Mouse (Mus musculus): ENCODE results near the gene Ptpa. TPM values are rescaled to one million over a fixed set of nuclear protein-coding genes. Genes with fewer than 3 reads are reported as not detected.
A peak's percentile ranks its signal among the peaks of the same experiment; 100 is the strongest.

Ptpa gene
- total and polyA plus RNA-seq, 2 experiments from 2014 or later: 92.4 to 109 TPM

DNA sequence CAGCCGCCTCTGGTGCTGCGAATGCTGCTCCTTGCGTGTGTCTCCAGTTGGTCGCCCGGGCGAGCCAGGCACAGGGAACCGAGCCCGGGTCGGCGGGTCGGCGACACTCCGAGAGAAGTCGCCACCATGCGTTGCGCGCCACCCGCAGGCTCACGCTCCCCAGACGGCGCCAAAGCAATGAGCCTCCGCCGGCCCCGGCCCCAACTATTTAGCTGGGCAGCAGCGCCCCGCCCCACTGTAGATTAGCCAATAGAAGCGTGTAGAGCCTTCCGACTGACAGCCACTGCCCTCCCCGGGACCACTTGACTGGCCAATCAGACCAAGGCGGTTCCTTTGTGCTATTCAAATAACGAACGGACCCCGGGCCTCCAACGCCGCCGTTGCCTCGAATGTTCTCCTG, 58.2 kb downstream of the Ptpa start, which contains the start of gene Ier5l:
TSS of gene Ier5l (minus strand) at position 181 of the 400 bp plus-strand sequence.
- H3K36me3 ChIP-seq (replicated peaks; ENCODE audit: control insufficient read depth, insufficient read depth, low read length): no peaks in the 10 kb centered on the region
- 1% methylated on average over 37 of the region's 37 CpGs for WGBS
- peak within 1 kb of the TSS; percentile 85 for H3K4me3 ChIP-seq (ENCODE audit: low read depth, low read length)
- DNase-seq (ENCODE audit: low spot score): peak; percentile 93
- no peaks in the 10 kb centered on the region for H3K27me3 ChIP-seq (ENCODE audit: control insufficient read depth, insufficient read depth, low read length)
- H3K27ac ChIP-seq (ENCODE audit: low read depth): peak within 1 kb of the TSS; percentile 91
- peak; percentile 85 for ATAC-seq (ENCODE audit: insufficient read depth, low read depth)
- H3K9ac ChIP-seq (replicated peaks; ENCODE audit: low read depth, low read length): peak within 1 kb of the TSS; percentile 89
- peaks cover 10% of the 10 kb centered on the region for H3K4me1 ChIP-seq (ENCODE audit: control insufficient read depth, insufficient read depth)
- no peaks in the 10 kb centered on the region for H3K9me3 ChIP-seq (replicated peaks; ENCODE audit: control insufficient read depth, low read length)
- peak within 1 kb of the TSS; percentile 96 for H3K4me2 ChIP-seq (ENCODE audit: low read depth, low read length)
- no peak for TF ChIP-seq EP300 (IDR thresholded peaks at IDR 0.05; ENCODE audit: low read depth)
- no peak for TF ChIP-seq CTCF (IDR thresholded peaks at IDR 0.05; ENCODE audit: low read depth)

DNA sequence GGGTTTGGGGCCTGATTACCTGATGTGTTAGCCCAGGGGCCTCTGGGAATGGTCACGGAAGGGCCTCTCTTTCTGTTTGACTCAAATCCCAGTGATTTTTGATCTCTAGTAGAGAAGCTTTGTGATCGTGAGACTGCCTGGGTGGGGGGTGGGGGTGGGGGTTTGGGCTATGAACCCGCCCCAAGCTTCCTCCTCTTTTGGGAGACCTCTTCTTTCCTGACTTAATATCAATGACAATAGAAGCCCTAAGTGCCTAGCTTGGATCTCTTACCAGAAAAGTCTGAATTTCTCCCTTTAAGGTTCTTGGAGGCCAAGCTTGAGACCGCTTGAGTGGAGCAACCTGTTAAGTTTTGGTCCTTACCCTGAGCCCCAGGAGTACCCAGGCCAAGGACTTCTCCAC, 58.9 kb downstream of the Ptpa start:
- no peak overlapping the region for H3K27ac ChIP-seq (ENCODE audit: low read depth)
- DNase-seq (ENCODE audit: low spot score) (no peak), ATAC-seq (ENCODE audit: insufficient read depth, low read depth) (no peak)
- H3K9ac ChIP-seq (replicated peaks; ENCODE audit: low read depth, low read length): 0 out of 2 replicates have a peak overlapping the region, but pooled peaks have one; percentile 9
- no peaks in the 10 kb centered on the region for H3K36me3 ChIP-seq (replicated peaks; ENCODE audit: control insufficient read depth, insufficient read depth, low read length)
- 35% methylated on average over 4 of the region's 4 CpGs for WGBS
- no peaks in the 10 kb centered on the region for H3K9me3 ChIP-seq (replicated peaks; ENCODE audit: control insufficient read depth, low read length)
- H3K27me3 ChIP-seq (ENCODE audit: control insufficient read depth, insufficient read depth, low read length): no peaks in the 10 kb centered on the region
- H3K4me3 ChIP-seq (ENCODE audit: low read depth, low read length): peak overlapping the region; percentile 85
- peaks cover 10% of the 10 kb centered on the region for H3K4me1 ChIP-seq (ENCODE audit: control insufficient read depth, insufficient read depth)
- H3K4me2 ChIP-seq (ENCODE audit: low read depth, low read length): peak overlapping the region; percentile 96
- TF ChIP-seq EP300 (IDR thresholded peaks at IDR 0.05; ENCODE audit: low read depth) (no peak), CTCF (IDR thresholded peaks at IDR 0.05; ENCODE audit: low read depth) (no peak)

DNA sequence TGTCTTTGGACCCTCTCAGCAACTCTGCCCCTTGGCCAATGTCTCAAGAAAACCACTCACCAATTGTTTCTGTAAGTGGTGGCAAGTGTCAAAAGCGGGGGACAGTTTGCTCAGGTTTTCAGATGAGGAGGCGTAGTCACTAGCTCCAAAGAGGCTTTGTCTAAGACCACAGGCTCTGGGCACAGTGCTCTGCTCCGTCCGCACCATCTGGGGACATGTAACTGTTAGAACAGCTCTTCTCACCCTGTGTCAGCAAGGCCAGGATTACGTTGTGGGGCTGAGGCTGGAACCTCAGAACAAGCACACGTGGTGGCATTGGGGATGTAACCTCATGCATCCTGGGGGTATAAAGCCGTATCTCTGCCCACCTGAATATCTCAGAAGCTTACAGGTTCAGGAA, 59.6 kb downstream of the Ptpa start:
- H3K9ac ChIP-seq (replicated peaks; ENCODE audit: low read depth, low read length): no peak overlapping the region
- no peaks in the 10 kb centered on the region for H3K27me3 ChIP-seq (ENCODE audit: control insufficient read depth, insufficient read depth, low read length)
- no peak overlapping the region for H3K4me3 ChIP-seq (ENCODE audit: low read depth, low read length)
- WGBS: 87% methylated on average over 7 of the region's 7 CpGs
- DNase-seq (ENCODE audit: low spot score) (no peak), ATAC-seq (ENCODE audit: insufficient read depth, low read depth) (no peak)
- TF ChIP-seq EP300 (IDR thresholded peaks at IDR 0.05; ENCODE audit: low read depth): no peak
- H3K9me3 ChIP-seq (replicated peaks; ENCODE audit: control insufficient read depth, low read length): no peaks in the 10 kb centered on the region
- no peaks in the 10 kb centered on the region for H3K36me3 ChIP-seq (replicated peaks; ENCODE audit: control insufficient read depth, insufficient read depth, low read length)
- peaks cover 10% of the 10 kb centered on the region for H3K4me1 ChIP-seq (ENCODE audit: control insufficient read depth, insufficient read depth)
- no peak overlapping the region for H3K4me2 ChIP-seq (ENCODE audit: low read depth, low read length)
- H3K27ac ChIP-seq (ENCODE audit: low read depth): no peak overlapping the region

DNA sequence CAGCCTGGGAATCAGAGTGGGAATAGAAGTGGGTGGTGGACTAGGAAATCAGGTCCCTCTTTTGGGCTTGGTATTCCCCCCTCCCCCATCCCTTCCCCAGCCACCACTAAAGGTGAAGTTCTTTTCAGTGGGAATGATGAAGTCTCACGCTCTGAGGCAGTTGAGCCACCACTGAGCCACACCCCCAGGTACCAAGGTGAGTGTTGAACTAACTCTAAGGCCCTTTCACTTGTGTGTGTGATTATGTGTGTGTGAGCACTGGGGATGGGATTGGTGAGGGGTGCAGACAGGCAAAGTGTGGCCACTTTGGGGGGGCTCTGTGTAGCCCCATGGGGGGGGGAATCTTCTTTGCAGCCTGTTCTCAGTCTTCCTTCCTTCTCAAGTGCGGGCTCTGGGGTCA, 60.4 kb downstream of the Ptpa start:
- H3K9me3 ChIP-seq (replicated peaks; ENCODE audit: control insufficient read depth, low read length): no peaks in the 10 kb centered on the region
- TF ChIP-seq EP300 (IDR thresholded peaks at IDR 0.05; ENCODE audit: low read depth) (no peak), CTCF (IDR thresholded peaks at IDR 0.05; ENCODE audit: low read depth) (no peak)
- peaks cover 6% of the 10 kb centered on the region for H3K4me1 ChIP-seq (ENCODE audit: control insufficient read depth, insufficient read depth)
- DNase-seq (ENCODE audit: low spot score): no peak
- no peak for ATAC-seq (ENCODE audit: insufficient read depth, low read depth)
- H3K27ac ChIP-seq (ENCODE audit: low read depth): no peak overlapping the region
- H3K4me3 ChIP-seq (ENCODE audit: low read depth, low read length): no peak overlapping the region
- H3K27me3 ChIP-seq (ENCODE audit: control insufficient read depth, insufficient read depth, low read length): no peaks in the 10 kb centered on the region
- 83% methylated on average over 2 of the region's 2 CpGs for WGBS
- H3K36me3 ChIP-seq (replicated peaks; ENCODE audit: control insufficient read depth, insufficient read depth, low read length): no peaks in the 10 kb centered on the region
- H3K4me2 ChIP-seq (ENCODE audit: low read depth, low read length): no peak overlapping the region
- no peak overlapping the region for H3K9ac ChIP-seq (replicated peaks; ENCODE audit: low read depth, low read length)

DNA sequence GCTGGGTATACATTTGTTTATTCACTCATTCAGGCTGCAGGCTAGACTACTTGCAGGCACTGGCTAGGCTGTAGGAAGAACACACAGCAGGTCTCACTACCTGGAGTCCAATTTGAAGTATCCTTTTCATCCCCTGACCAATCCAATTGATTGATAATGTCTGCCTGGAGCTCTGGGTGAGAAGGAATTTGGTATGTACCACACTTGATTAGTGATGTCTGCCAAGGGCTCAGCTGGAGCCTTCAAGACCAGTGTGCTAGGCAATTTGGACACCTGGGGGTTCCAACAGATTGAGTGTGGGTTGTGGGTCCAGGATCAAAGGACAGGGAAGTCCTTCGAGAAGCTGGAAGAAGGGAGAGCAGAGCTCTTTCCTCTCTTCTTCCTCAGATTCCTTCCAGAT, 62.7 kb downstream of the Ptpa start:
- no peaks in the 10 kb centered on the region for H3K27me3 ChIP-seq (ENCODE audit: control insufficient read depth, insufficient read depth, low read length)
- no peak overlapping the region for H3K4me3 ChIP-seq (ENCODE audit: low read depth, low read length)
- no peak overlapping the region for H3K9ac ChIP-seq (replicated peaks; ENCODE audit: low read depth, low read length)
- TF ChIP-seq EP300 (IDR thresholded peaks at IDR 0.05; ENCODE audit: low read depth) (no peak), CTCF (IDR thresholded peaks at IDR 0.05; ENCODE audit: low read depth) (no peak)
- peaks cover 5% of the 10 kb centered on the region for H3K4me1 ChIP-seq (ENCODE audit: control insufficient read depth, insufficient read depth)
- no peaks in the 10 kb centered on the region for H3K9me3 ChIP-seq (replicated peaks; ENCODE audit: control insufficient read depth, low read length)
- H3K4me2 ChIP-seq (ENCODE audit: low read depth, low read length): no peak overlapping the region
- ATAC-seq (ENCODE audit: insufficient read depth, low read depth): no peak
- 68% methylated on average over 1 of the region's 1 CpGs for WGBS
- H3K27ac ChIP-seq (ENCODE audit: low read depth): no peak overlapping the region
- no peaks in the 10 kb centered on the region for H3K36me3 ChIP-seq (replicated peaks; ENCODE audit: control insufficient read depth, insufficient read depth, low read length)
- no peak for DNase-seq (ENCODE audit: low spot score)

DNA sequence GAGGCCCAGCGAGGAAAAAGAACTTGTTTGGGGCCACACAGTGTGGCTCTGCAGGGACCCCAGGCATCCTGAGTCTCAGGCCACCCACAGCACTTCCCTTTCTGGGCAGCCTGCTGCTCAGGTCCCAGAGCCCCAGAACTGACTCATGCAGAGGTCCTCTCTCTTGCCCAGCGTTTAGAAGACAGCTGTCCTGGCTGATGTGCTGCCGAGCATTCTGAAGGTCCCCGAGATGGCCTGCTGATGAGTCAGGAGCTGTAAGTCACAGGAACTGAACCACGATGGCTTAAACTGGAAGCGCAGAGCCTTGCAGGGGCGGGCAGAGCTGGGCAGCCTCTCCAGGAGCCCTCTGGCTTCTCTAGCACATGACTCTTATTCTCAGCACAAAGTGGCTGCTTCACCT, 71.8 kb downstream of the Ptpa start:
- 0 out of 2 replicates have a peak overlapping the region, but pooled peaks have one; percentile 15 for H3K27ac ChIP-seq (ENCODE audit: low read depth)
- H3K36me3 ChIP-seq (replicated peaks; ENCODE audit: control insufficient read depth, insufficient read depth, low read length): no peaks in the 10 kb centered on the region
- WGBS: 20% methylated on average over 7 of the region's 7 CpGs
- H3K4me2 ChIP-seq (ENCODE audit: low read depth, low read length): no peak overlapping the region
- H3K4me1 ChIP-seq (ENCODE audit: control insufficient read depth, insufficient read depth): no peaks in the 10 kb centered on the region
- ATAC-seq (ENCODE audit: insufficient read depth, low read depth) (0 out of 2 replicates have a peak, but pooled peaks have one; percentile 30), DNase-seq (ENCODE audit: low spot score) (peak; percentile 13)
- H3K9me3 ChIP-seq (replicated peaks; ENCODE audit: control insufficient read depth, low read length): no peaks in the 10 kb centered on the region
- no peak overlapping the region for H3K9ac ChIP-seq (replicated peaks; ENCODE audit: low read depth, low read length)
- no peak for TF ChIP-seq EP300 (IDR thresholded peaks at IDR 0.05; ENCODE audit: low read depth)
- TF ChIP-seq CTCF (IDR thresholded peaks at IDR 0.05; ENCODE audit: low read depth): no peak
- H3K27me3 ChIP-seq (ENCODE audit: control insufficient read depth, insufficient read depth, low read length): no peaks in the 10 kb centered on the region
- H3K4me3 ChIP-seq (ENCODE audit: low read depth, low read length): no peak overlapping the region

Measured in heart, postnatal 0 days (tissue).